Mouse (Mus musculus): ENCODE data around the gene Phgdh. TPM values are rescaled to one million over a fixed set of nuclear protein-coding genes. Genes with fewer than 3 reads are reported as not detected.

The Phgdh gene
- 87.9 and 98.6 TPM in 2 replicates for polyA plus RNA-seq (2012; ENCODE audit: low replicate concordance)

GRCm38 (mm10) chr3:98339706-98340109, at the start of gene Phgdh:
Phgdh (minus strand) TSS chr3:98339990.

GRCm38 (mm10) chr3:98382246-98382939, 42.6 kb upstream of the Phgdh start, which contains the start of gene Zfp697:
Zfp697 (plus strand) TSS chr3:98382461.

GRCm38 (mm10) chr3:98280204-98280932, 59.4 kb downstream of the Phgdh start, which contains the start of gene Hmgcs2:
Hmgcs2 (plus strand) TSS chr3:98280435.

Other genes with a start within 250 kb of the Phgdh start
- gene Adam30, start 179.4 kb downstream of the Phgdh start, polyA plus RNA-seq (2012; ENCODE audit: low replicate concordance) = not detected in 2 replicates
- not detected in 2 replicates for gene Reg4, start 117.8 kb downstream of the Phgdh start, polyA plus RNA-seq (2012; ENCODE audit: low replicate concordance)
- not detected in 2 replicates for gene Hmgcs2, start 59.6 kb downstream of the Phgdh start, polyA plus RNA-seq (2012; ENCODE audit: low replicate concordance)
- gene Zfp697, start 42.5 kb upstream of the Phgdh start, polyA plus RNA-seq (2012; ENCODE audit: low replicate concordance) = 0.07 and 0.23 TPM in 2 replicates
- gene Gm4450, start 117.1 kb upstream of the Phgdh start, polyA plus RNA-seq (2012; ENCODE audit: low replicate concordance) = not detected in 2 replicates
- gene Hsd3b4, start 170.5 kb upstream of the Phgdh start, polyA plus RNA-seq (2012; ENCODE audit: low replicate concordance) = not detected in 2 replicates
- gene Gm10681, start 248.8 kb upstream of the Phgdh start, polyA plus RNA-seq (2012; ENCODE audit: low replicate concordance) = not detected in 2 replicates

All from leukemia stem cell, adult 10-12 weeks (primary cell).